Mouse (Mus musculus): ENCODE results near the gene Tpk1. TPM values are rescaled to one million over a fixed set of nuclear protein-coding genes. Genes with fewer than 3 reads are reported as not detected.

The Tpk1 gene
- 2.7 TPM for polyA plus RNA-seq (2015; fragmentation: Illumina TruSeq; extraction: RNeasy Lipid Tissue Mini Kit (QIAGEN cat#74804); ENCODE audit: low read depth, low replicate concordance)

DNA sequence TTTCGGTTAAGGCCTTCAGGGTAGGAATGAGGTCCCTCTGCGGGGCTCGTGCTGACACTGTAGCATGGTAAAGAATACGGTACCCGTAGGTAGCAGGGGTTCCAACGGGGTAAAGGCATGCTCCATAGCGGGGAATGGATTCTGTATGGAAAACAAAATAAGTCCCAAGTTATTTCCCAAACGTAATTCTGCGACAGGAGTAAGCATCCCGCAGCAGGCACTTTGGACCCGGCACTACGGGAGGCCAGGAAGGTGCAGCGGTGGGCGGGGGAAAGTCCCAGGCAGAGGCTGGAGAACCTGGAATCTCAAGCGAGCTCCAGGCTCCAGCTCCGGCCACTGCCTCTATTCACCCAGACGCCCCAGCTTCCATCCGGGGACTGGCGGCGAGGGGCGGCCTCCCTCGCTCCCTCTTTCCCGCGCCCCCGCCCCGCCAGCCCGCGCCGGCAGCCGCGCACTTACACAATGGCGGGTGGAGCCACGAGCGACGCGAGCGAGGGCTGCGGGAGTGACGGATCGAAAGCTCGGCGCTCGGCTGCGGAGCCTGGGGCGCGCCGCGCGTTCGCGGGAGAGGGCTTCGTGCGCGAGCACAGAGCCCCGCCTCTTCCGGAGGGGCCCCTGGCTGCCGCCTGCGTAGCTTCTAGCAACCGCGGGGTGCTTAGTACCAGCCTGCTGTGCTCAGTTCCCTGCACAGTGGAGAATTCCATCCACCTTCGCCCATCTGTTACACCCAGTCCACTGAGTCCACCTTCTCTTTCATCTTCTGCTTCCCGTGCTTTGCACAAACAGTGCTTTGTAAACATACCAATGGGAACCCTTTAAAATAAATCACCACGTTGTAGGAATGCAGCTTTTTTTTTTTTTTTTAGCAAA lies at the start of gene Tpk1:
TSS of gene Tpk1 (minus strand) at position 602 of the 870 bp plus-strand sequence.

DNA sequence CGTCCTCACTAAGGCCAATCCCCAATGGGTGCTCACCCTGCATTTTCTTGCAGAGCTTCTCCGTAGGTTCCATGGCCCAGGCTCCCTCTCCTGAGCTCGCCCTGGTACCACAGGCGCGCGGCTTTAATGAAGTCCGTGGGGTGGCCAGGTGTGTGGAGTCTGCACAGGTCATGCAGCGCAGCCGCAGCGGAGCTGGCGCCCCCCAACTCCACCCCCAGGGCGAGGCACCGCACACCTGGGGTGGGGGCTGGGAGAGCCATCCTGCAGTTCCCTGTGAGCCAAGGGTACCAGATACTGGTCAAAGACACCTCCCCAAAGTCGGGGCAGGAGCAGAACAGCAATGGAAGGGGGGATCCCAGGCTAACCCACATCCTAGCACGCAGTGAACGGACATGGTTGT lies 356.6 kb downstream of the Tpk1 start, which contains the start of gene Nobox:
TSS of gene Nobox (minus strand) at position 101 of the 400 bp plus-strand sequence.

All from brain, adult 10 weeks (tissue).